Mouse (Mus musculus) right cerebral cortex, adult 18-20 months (tissue): ENCODE data around the gene Fzd5.

Source experiments
- DNase-seq: peaks from one replicate; pipeline ENCODE4 v3.0.0; 2022; ENCODE audit warnings: mixed read lengths

Fzd5 gene

DNA sequence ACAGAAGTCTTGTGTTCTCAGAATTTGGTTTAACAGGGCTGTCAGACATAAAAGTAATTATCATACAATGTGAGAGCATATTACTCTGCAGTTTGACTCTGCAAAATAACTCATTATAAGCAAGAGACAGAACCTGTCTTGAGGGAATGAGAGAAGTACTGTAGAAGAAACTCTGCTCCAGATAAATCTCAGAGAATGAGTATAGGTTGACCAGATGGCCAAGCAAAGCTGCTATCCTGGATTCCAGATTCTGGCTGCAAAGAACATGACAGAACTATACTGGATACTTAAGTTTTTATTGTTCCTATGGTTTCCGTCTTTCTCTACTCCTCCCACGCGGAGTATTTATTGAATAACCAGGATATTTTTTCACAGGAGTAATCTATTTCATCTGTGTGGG, 54.5 kb downstream of the Fzd5 start:
- DNase-seq: peak; percentile 16

DNA sequence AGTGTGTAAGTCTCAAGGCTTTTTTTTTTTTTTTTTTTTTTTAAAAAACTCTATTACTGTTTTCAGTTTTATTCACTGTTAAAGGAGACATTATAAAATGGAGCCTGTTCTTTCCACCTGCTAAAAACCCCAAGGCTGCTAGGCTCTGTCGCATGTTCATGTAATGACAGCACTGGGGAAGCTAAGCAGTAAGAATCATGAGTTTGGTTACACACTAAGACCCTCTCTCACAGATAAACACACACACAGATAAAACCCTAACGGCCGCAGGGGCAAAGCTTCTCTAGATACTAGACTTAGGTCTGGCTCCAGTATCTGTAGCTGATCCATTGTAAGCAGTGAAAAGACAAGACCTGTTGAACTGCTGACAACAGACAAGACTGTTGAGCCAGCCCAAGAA, 56.1 kb downstream of the Fzd5 start:
- DNase-seq: no peak
